Mouse (Mus musculus): Measurements from ENCODE around the gene Ddc. TPM values are rescaled to one million over a fixed set of nuclear protein-coding genes. Genes with fewer than 3 reads are reported as not detected.

The Ddc gene
- total and polyA plus RNA-seq, 3 experiments, result 0.07 to 0.08 TPM; not detected in 1

DNA sequence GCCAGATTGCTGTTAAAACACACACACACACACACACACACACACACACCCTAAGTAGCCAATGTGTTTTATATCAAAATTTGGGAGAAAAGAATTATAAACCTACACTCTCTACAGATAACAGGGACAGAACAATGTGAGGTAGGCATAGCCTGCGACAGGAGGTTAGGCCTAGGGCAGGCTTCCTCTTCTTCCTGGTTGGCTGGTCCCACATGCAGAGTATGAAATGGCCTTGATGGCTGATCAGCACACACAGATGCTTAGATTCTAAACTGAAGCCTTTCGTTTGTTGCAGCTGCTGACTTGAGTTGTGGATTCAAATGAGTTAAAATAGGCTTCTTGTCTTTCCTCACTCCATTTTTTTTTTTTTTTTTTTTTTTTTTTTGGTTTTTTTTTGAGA, 120.1 kb downstream of the Ddc start:
- H3K4me1 ChIP-seq (ENCODE audit: control insufficient read depth in 1 of 2, insufficient read depth in 2 of 2, low read length in 2 of 2), result no peaks in the 10 kb centered on the region

GRCm38 (mm10) chr11:11777246-11777645, 120.7 kb downstream of the Ddc start:
- Histone ChIP-seq H3K36me3 (ENCODE audit: control insufficient read depth in 1 of 2, insufficient read depth in 2 of 2, low read length in 2 of 2) (no peaks in the 10 kb centered on the region), H3K27me3 (ENCODE audit: control insufficient read depth in 1 of 2, insufficient read depth in 2 of 2, low read length in 2 of 2) (no peaks in the 10 kb centered on the region), H3K27ac (ENCODE audit: control insufficient read depth, low read depth, low read length) (no peak overlapping the region), H3K79me2 (ENCODE audit: control insufficient read depth, insufficient read depth, low read length, poor library complexity) (no peaks in the 10 kb centered on the region), H3K4me3 (ENCODE audit: control insufficient read depth in 1 of 2, insufficient read depth in 1 of 2, low read depth in 2 of 2, low read length in 2 of 2) (no peak overlapping the region), H3K9ac (ENCODE audit: control insufficient read depth, low read depth, low read length, poor library complexity, severe bottlenecking) (no peak overlapping the region), H3K4me1 (ENCODE audit: control insufficient read depth in 1 of 2, insufficient read depth in 2 of 2, low read length in 2 of 2) (no peaks in the 10 kb centered on the region), H3K9me3 (replicated peaks; ENCODE audit: insufficient read depth, low read length) (no peaks in the 10 kb centered on the region)
- DNase-seq (ENCODE audit: low read depth, low spot score), result no peak
- TF ChIP-seq SIN3A (IDR thresholded peaks at IDR 0.05; ENCODE audit: low read length) (no peak), TCF12 (IDR thresholded peaks at IDR 0.05; ENCODE audit: low read depth, low read length) (no peak), POLR2AphosphoS5 (IDR thresholded peaks at IDR 0.05; ENCODE audit: borderline replicate concordance, low read depth, low read length) (no peak), MEF2A (IDR thresholded peaks at IDR 0.05; ENCODE audit: extremely low read depth, insufficient replicate concordance, low read depth, low read length, poor library complexity, severe bottlenecking) (no peak), GATA1 (IDR thresholded peaks at IDR 0.05; ENCODE audit: low read depth, low read length) (no peak), KAT2A (conservative IDR thresholded peaks at IDR 0.05; ENCODE audit: low read depth, low read length) (no peak), USF2 (IDR thresholded peaks at IDR 0.05; ENCODE audit: borderline replicate concordance in 1 of 2, insufficient read depth in 1 of 2, low read depth in 1 of 2, low read length in 2 of 2) (no peak), POLR2AphosphoS2 (IDR thresholded peaks at IDR 0.05; ENCODE audit: low read length) (no peak), BHLHE40 (IDR thresholded peaks at IDR 0.05; ENCODE audit: borderline replicate concordance, low read depth, low read length) (no peak), NELFE (IDR thresholded peaks at IDR 0.05; ENCODE audit: low read depth, low read length) (no peak), MXI1 (IDR thresholded peaks at IDR 0.05; ENCODE audit: low read depth, low read length) (no peak), POLR2A (IDR thresholded peaks at IDR 0.05; ENCODE audit: control insufficient read depth in 1 of 2, insufficient read depth in 1 of 2, low read depth in 1 of 2, low read length in 2 of 2, poor library complexity in 1 of 2) (no peak), E2F4 (IDR thresholded peaks at IDR 0.05; ENCODE audit: borderline replicate concordance, low read depth, low read length) (no peak), TAL1 (IDR thresholded peaks at IDR 0.05; ENCODE audit: low read length) (no peak), CHD1 (IDR thresholded peaks at IDR 0.05; ENCODE audit: low read depth, low read length) (no peak), TBP (IDR thresholded peaks at IDR 0.05; ENCODE audit: low read depth, low read length) (no peak), UBTF (IDR thresholded peaks at IDR 0.05; ENCODE audit: borderline replicate concordance, insufficient read depth, low read depth, low read length) (no peak)

More for the DNA sequence above, 120.1 kb downstream of the Ddc start:
- TF ChIP-seq POLR2AphosphoS5 (IDR thresholded peaks at IDR 0.05; ENCODE audit: borderline replicate concordance, low read depth, low read length), result no peak
- TF ChIP-seq GATA1 (IDR thresholded peaks at IDR 0.05; ENCODE audit: low read depth, low read length), result no peak
- TF ChIP-seq SIN3A (IDR thresholded peaks at IDR 0.05; ENCODE audit: low read length), result no peak
- TF ChIP-seq ETS1 (IDR thresholded peaks at IDR 0.05; ENCODE audit: low read depth, low read length), result no peak
- TF ChIP-seq ZNF384 (IDR thresholded peaks at IDR 0.05; ENCODE audit: low read depth, low read length), result no peak
- no peak for TF ChIP-seq NRF1 (IDR thresholded peaks at IDR 0.05; ENCODE audit: insufficient read depth, low read depth, low read length, poor library complexity, severe bottlenecking)
- no peak for TF ChIP-seq HCFC1 (IDR thresholded peaks at IDR 0.05; ENCODE audit: low read depth, low read length)
- no peak for TF ChIP-seq USF1 (IDR thresholded peaks at IDR 0.05; ENCODE audit: low read depth, low read length)
- TF ChIP-seq MAFK (IDR thresholded peaks at IDR 0.05; ENCODE audit: borderline replicate concordance, low read depth, low read length), result no peak
- TF ChIP-seq CHD2 (IDR thresholded peaks at IDR 0.05; ENCODE audit: low read length), result no peak
- no peak for TF ChIP-seq ZMIZ1 (IDR thresholded peaks at IDR 0.05; ENCODE audit: low read depth, low read length)
- no peak for TF ChIP-seq UBTF (IDR thresholded peaks at IDR 0.05; ENCODE audit: borderline replicate concordance, insufficient read depth, low read depth, low read length)
- TF ChIP-seq MAZ (IDR thresholded peaks at IDR 0.05; ENCODE audit: low read depth, low read length), result no peak
- no peak for TF ChIP-seq POLR2A (IDR thresholded peaks at IDR 0.05; ENCODE audit: control insufficient read depth in 1 of 2, insufficient read depth in 1 of 2, low read depth in 1 of 2, low read length in 2 of 2, poor library complexity in 1 of 2)
- TF ChIP-seq SMC3 (IDR thresholded peaks at IDR 0.05; ENCODE audit: low read depth, low read length), result no peak
- no peaks in the 10 kb centered on the region for H3K36me3 ChIP-seq (ENCODE audit: control insufficient read depth in 1 of 2, insufficient read depth in 2 of 2, low read length in 2 of 2)
- no peak overlapping the region for H3K27ac ChIP-seq (ENCODE audit: control insufficient read depth, low read depth, low read length)
- H3K4me3 ChIP-seq (ENCODE audit: control insufficient read depth in 1 of 2, insufficient read depth in 1 of 2, low read depth in 2 of 2, low read length in 2 of 2), result no peak overlapping the region
- H3K9ac ChIP-seq (ENCODE audit: control insufficient read depth, low read depth, low read length, poor library complexity, severe bottlenecking), result no peak overlapping the region
- no peak for DNase-seq (ENCODE audit: low read depth, low spot score)
- no peaks in the 10 kb centered on the region for H3K9me3 ChIP-seq (replicated peaks; ENCODE audit: insufficient read depth, low read length)
- no peaks in the 10 kb centered on the region for H3K79me2 ChIP-seq (ENCODE audit: control insufficient read depth, insufficient read depth, low read length, poor library complexity)
- no peaks in the 10 kb centered on the region for H3K27me3 ChIP-seq (ENCODE audit: control insufficient read depth in 1 of 2, insufficient read depth in 2 of 2, low read length in 2 of 2)

Measured in MEL (cell line).